Mouse (Mus musculus): Measurements from ENCODE around the gene Tor1a.
"Not testable (repeated sequence)": the region's sequence is repeated elsewhere in the genome, so short reads cannot be mapped to it uniquely, and the experiment has no call there.

The Tor1a gene

GRCm38 (mm10) chr2:30918126-30918525 lies 49.6 kb downstream of the Tor1a start:
- DNase-seq (ENCODE audit: low spot score): no peak

GRCm38 (mm10) chr2:30917649-30918048 lies 50.1 kb downstream of the Tor1a start:
- no peak for DNase-seq (ENCODE audit: low spot score)

GRCm38 (mm10) chr2:30915933-30916332 lies 51.8 kb downstream of the Tor1a start:
- not testable (repeated sequence) for DNase-seq (ENCODE audit: low spot score)

DNA sequence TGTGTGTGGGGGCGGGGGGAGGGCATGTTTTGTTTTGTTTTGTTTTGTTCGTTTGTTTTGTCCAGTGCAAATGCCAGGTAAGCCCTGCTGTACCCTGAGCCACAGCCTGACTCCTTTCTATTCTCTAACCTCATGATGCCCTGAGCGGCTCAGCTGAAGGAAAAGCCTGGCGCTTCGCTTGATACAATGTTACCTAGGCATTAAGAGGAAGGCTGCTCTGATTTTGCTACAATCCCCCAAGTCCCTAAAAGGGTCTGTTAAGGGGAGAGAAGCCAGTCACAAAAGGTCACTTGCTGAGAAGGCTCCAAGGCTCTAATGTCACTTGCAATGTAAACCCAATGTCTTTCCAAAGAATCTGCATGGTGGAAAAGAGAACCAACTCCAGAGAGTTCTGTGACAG lies 52.4 kb downstream of the Tor1a start:
- no peak for DNase-seq (ENCODE audit: low spot score)

GRCm38 (mm10) chr2:30914836-30915235 lies 52.9 kb downstream of the Tor1a start:
- no peak for DNase-seq (ENCODE audit: low spot score)

DNA sequence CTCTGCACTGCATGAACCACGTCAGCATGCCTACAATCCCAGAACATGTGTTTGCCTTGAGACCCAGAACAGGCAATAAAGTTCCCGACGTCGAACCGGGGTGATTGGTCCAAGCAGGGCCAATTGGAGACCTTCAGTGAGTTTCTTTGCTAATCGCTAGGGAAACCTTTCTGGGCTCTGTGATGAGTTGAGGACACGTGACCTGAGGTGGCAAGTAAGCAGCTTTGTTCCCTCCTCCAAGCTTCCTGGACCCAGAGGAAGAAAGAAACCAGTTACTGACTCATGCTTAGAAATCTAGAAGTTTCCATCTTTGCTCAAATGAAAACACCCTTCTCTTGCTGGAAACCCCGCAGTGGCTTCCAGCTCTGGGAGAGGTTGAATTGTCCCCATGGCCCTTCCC lies 54.7 kb downstream of the Tor1a start:
- no peak for DNase-seq (ENCODE audit: low spot score)

DNA sequence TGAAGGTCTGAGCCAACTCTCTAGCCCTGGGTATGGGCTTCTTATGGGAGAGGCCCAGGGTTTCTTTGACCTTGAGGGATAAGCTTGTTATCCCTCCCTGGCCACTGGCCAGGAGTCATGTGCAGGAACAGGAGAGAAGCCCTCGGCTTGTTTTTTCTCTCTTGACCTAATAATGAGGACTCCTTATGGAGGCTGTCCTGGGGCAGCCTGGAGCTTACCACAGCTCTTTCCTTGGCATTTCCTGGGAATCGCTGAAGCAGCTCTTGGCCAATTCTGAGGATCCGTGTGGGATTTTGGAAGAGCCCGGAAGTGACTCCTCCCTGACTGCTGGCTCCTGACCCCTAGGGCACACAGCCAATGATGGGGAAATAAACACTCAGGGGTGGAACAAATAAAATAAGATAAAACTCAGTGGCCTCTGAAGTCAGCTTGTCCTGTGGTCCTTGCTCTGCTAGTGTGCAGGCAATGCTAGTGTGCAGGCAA lies 55.4 kb downstream of the Tor1a start:
- DNase-seq (ENCODE audit: low spot score): no peak
